Comparison of ENCODE assay signal across 19 mouse cellular contexts in the genomic region with DNA sequence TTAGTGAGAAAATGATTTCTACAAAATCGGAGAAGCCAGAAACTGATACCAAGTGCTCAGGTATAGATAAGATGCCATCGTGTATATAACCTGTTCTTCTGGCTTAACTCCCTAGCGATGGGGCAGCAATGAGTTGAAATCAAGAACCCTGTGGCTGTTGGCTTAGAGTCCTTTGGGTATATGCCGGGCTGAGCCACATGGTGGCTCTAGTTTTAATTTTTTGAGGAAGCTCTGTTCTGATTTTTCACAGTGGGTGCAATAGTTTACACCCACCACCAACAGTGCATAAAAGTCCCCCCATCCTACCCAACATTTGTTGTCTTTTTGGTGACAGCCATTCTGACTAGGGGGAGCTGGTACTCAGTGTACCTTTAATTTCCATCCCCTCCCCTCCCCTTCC.
DNase-seq lines count a peak whose midpoint lies in the region; ATAC-seq and TF ChIP-seq lines count a peak whose summit lies in the region.
"Had no signal": no experiment of that assay in that cellular context is flagged by ENCODE, and none has a peak within 500 bp of the region (broad histone marks: within the 10 kb centered on the region; RNA-seq: fewer than 3 reads in every experiment).

No protein-coding gene starts in this region.

- no peaks in the 10 kb centered on the region for H3K36me3 ChIP-seq in midbrain, embryonic 11.5 days (ENCODE audit: control insufficient read depth, insufficient read depth, low read length)
- no peaks in the 10 kb centered on the region for H3K36me3 ChIP-seq in midbrain, embryonic 14.5 days (ENCODE audit: control insufficient read depth, insufficient read depth, low read length)
- no peaks in the 10 kb centered on the region for H3K36me3 ChIP-seq in stomach, postnatal 0 days (ENCODE audit: control insufficient read depth, insufficient read depth, low read length)
- H3K36me3 ChIP-seq: forebrain, embryonic 15.5 days; hindbrain, embryonic 10.5 days; limb, embryonic 10.5 days; lung, embryonic 15.5 days; neural tube, embryonic 12.5 days had no signal

- TF ChIP-seq CTCF in stomach, postnatal 0 days (IDR thresholded peaks at IDR 0.05; ENCODE audit: low read depth) = peak; percentile 24; the same call in 1 of the 2 replicates

- no peak overlapping the region for H3K4me2 ChIP-seq in midbrain, embryonic 11.5 days
- H3K4me2 ChIP-seq in midbrain, embryonic 14.5 days (ENCODE audit: low read length) = no peak overlapping the region
- no peak overlapping the region for H3K4me2 ChIP-seq in stomach, postnatal 0 days (replicated peaks; ENCODE audit: low read depth)
- H3K4me2 ChIP-seq: forebrain, embryonic 15.5 days; liver, embryonic 11.5 days; lung, embryonic 15.5 days; neural tube, embryonic 12.5 days had no signal

- no peak overlapping the region for H3K27ac ChIP-seq in midbrain, embryonic 11.5 days (ENCODE audit: low read depth, low read length)
- no peak overlapping the region for H3K27ac ChIP-seq in midbrain, embryonic 14.5 days (replicated peaks; ENCODE audit: low read depth, low read length)
- no peak overlapping the region for H3K27ac ChIP-seq in stomach, postnatal 0 days (replicated peaks)
- H3K27ac ChIP-seq: forebrain, embryonic 15.5 days; hindbrain, embryonic 10.5 days; limb, embryonic 10.5 days; lung, embryonic 15.5 days; neural tube, embryonic 12.5 days had no signal

- no peak for TF ChIP-seq EP300 in stomach, postnatal 0 days (optimal IDR thresholded peaks at IDR 0.05)

- 67% methylated on average over 4 of the region's 4 CpGs for WGBS in midbrain, embryonic 11.5 days
- 79% methylated on average over 4 of the region's 4 CpGs for WGBS in midbrain, embryonic 14.5 days
- WGBS in stomach, postnatal 0 days = 55% methylated on average over 4 of the region's 4 CpGs

- H3K9me3 ChIP-seq in midbrain, embryonic 11.5 days (ENCODE audit: control insufficient read depth, low read length) = no peaks in the 10 kb centered on the region
- no peaks in the 10 kb centered on the region for H3K9me3 ChIP-seq in midbrain, embryonic 14.5 days (ENCODE audit: control insufficient read depth, low read length)
- H3K9me3 ChIP-seq in stomach, postnatal 0 days (ENCODE audit: control insufficient read depth, low read length) = no peaks in the 10 kb centered on the region
- H3K9me3 ChIP-seq: forebrain, embryonic 15.5 days; hindbrain, embryonic 10.5 days; limb, embryonic 10.5 days; lung, embryonic 15.5 days; neural tube, embryonic 12.5 days had no signal

- peaks cover 4% of the 10 kb centered on the region for H3K4me1 ChIP-seq in midbrain, embryonic 11.5 days (ENCODE audit: control insufficient read depth, insufficient read depth, low read length)
- peaks cover 6% of the 10 kb centered on the region; the same call in 1 of the 2 replicates for H3K4me1 ChIP-seq in midbrain, embryonic 14.5 days (ENCODE audit: control insufficient read depth, insufficient read depth, low read length)
- H3K4me1 ChIP-seq in stomach, postnatal 0 days (replicated peaks; ENCODE audit: control insufficient read depth, insufficient read depth) = no peaks in the 10 kb centered on the region
- H3K4me1 ChIP-seq: forebrain, embryonic 15.5 days; lung, embryonic 15.5 days had no signal

- peak; percentile 55 for DNase-seq in cerebellum, adult 9-10 months
- no peak for DNase-seq in cerebellum, adult 9-11 months
- DNase-seq in kidney, postnatal 4 days = peak; percentile 30 to 33
- no peak for DNase-seq in kidney, postnatal 10 days
- DNase-seq in midbrain, embryonic 11.5 days (ENCODE audit: low spot score, missing footprints) = peak; percentile 64
- no peak for DNase-seq in midbrain, embryonic 14.5 days
- peak; percentile 10 for DNase-seq in stomach, postnatal 0 days (ENCODE audit: low spot score)
- DNase-seq: adrenal gland, postnatal 25 days; right cerebral cortex, postnatal 25 days; thymus, postnatal 14 days had no signal

- ATAC-seq in midbrain, embryonic 11.5 days (ENCODE audit: low FRiP score) = no peak
- ATAC-seq in midbrain, embryonic 14.5 days (ENCODE audit: low FRiP score, low TSS enrichment) = no peak
- ATAC-seq in stomach, postnatal 0 days (ENCODE audit: low FRiP score, low TSS enrichment) = no peak
- ATAC-seq: forebrain, embryonic 15.5 days; inflammation-experienced regulatory T-cells, adult 6 months; Patski had no signal

- no peaks in the 10 kb centered on the region for H3K27me3 ChIP-seq in midbrain, embryonic 11.5 days (ENCODE audit: control insufficient read depth, insufficient read depth, low read length)
- H3K27me3 ChIP-seq in midbrain, embryonic 14.5 days (ENCODE audit: control insufficient read depth, insufficient read depth, low read length) = no peaks in the 10 kb centered on the region
- no peaks in the 10 kb centered on the region for H3K27me3 ChIP-seq in stomach, postnatal 0 days (ENCODE audit: control insufficient read depth, insufficient read depth, low read length)
- H3K27me3 ChIP-seq: forebrain, embryonic 15.5 days; lung, embryonic 15.5 days; neural tube, embryonic 12.5 days; Patski had no signal

- H3K4me3 ChIP-seq in midbrain, embryonic 11.5 days (ENCODE audit: low read depth, low read length) = no peak overlapping the region
- no peak overlapping the region for H3K4me3 ChIP-seq in midbrain, embryonic 14.5 days (replicated peaks; ENCODE audit: low read depth, low read length)
- H3K4me3 ChIP-seq in stomach, postnatal 0 days (ENCODE audit: low read depth, low read length) = no peak overlapping the region
- H3K4me3 ChIP-seq: erythroblast, embryonic 14.5 days; forebrain, embryonic 15.5 days; hindbrain, embryonic 10.5 days; limb, embryonic 10.5 days; lung, embryonic 15.5 days; neural tube, embryonic 12.5 days had no signal

- H3K9ac ChIP-seq in midbrain, embryonic 11.5 days (ENCODE audit: low read length) = no peak overlapping the region
- no peak overlapping the region for H3K9ac ChIP-seq in midbrain, embryonic 14.5 days (replicated peaks; ENCODE audit: low read length)
- no peak overlapping the region for H3K9ac ChIP-seq in stomach, postnatal 0 days (ENCODE audit: low read length)
- H3K9ac ChIP-seq: forebrain, embryonic 15.5 days; lung, embryonic 15.5 days; neural tube, embryonic 12.5 days had no signal

Comparison
In these comparisons a context has a peak if more than half of its experiments do, and no peak if none do; other contexts are left out.
1. DNase-seq: peak in cerebellum, adult 9-10 months (single experiment), kidney, postnatal 4 days (2 of 2), midbrain, embryonic 11.5 days (single experiment) and stomach, postnatal 0 days (single experiment); none in cerebellum, adult 9-11 months (single experiment), kidney, postnatal 10 days (single experiment) and midbrain, embryonic 14.5 days (single experiment).